Mouse (Mus musculus): ENCODE results near the gene Dapk3. TPM values are rescaled to one million over a fixed set of nuclear protein-coding genes. Genes with fewer than 3 reads are reported as not detected.
A peak's percentile ranks its signal among the peaks of the same experiment; 100 is the strongest.

Gene Dapk3
- polyA plus RNA-seq, 1 experiment from 2014 or later, result 42.4 TPM

- Histone ChIP-seq H3K27ac (replicated peaks) (peak overlapping the region; percentile 99), H3K9me3 (no peaks in the 10 kb centered on the region), H3K9ac (peak overlapping the region; percentile 97), H3K27me3 (replicated peaks) (peaks cover 44% of the 10 kb centered on the region), H3K36me3 (peaks cover 15% of the 10 kb centered on the region), H3K4me3 (peak overlapping the region; percentile 58), H3K4me2 (peak overlapping the region; percentile 75), H3K4me1 (peaks cover 69% of the 10 kb centered on the region)
- WGBS, result 34% methylated on average over 4 of the region's 4 CpGs
- ATAC-seq (ENCODE audit: extremely low read depth, insufficient number of reproducible peaks, low FRiP score, low TSS enrichment), result no peak
These were observed 12.5 kb downstream of the Dapk3 start for GRCm38 (mm10) chr10:81195300-81195699.

GRCm38 (mm10) chr10:81196470-81197065 lies 13.8 kb downstream of the Dapk3 start:
- Histone ChIP-seq H3K4me2 (peak overlapping the region; percentile 75), H3K27me3 (replicated peaks) (peaks cover 44% of the 10 kb centered on the region), H3K27ac (replicated peaks) (peak overlapping the region; percentile 99), H3K9ac (peak overlapping the region; percentile 97), H3K36me3 (0 out of 2 replicates have a peak, but pooled peaks cover 2% of the 10 kb centered on the region), H3K4me1 (peaks cover 69% of the 10 kb centered on the region), H3K9me3 (no peaks in the 10 kb centered on the region), H3K4me3 (peak overlapping the region; percentile 58)
- ATAC-seq (ENCODE audit: extremely low read depth, insufficient number of reproducible peaks, low FRiP score, low TSS enrichment), result no peak
- 45% methylated on average over 11 of the region's 11 CpGs for WGBS

GRCm38 (mm10) chr10:81197305-81197704 lies 14.5 kb downstream of the Dapk3 start:
- Histone ChIP-seq H3K9me3 (no peaks in the 10 kb centered on the region), H3K4me2 (peak overlapping the region; percentile 75), H3K27ac (replicated peaks) (peak overlapping the region; percentile 99), H3K4me1 (peaks cover 68% of the 10 kb centered on the region), H3K4me3 (peak overlapping the region; percentile 58), H3K36me3 (no peaks in the 10 kb centered on the region), H3K9ac (peak overlapping the region; percentile 97), H3K27me3 (replicated peaks) (peaks cover 44% of the 10 kb centered on the region)
- no peak for ATAC-seq (ENCODE audit: extremely low read depth, insufficient number of reproducible peaks, low FRiP score, low TSS enrichment)
- 20% methylated on average over 6 of the region's 6 CpGs for WGBS

GRCm38 (mm10) chr10:81198230-81198629 lies 15.4 kb downstream of the Dapk3 start:
- Histone ChIP-seq H3K27me3 (replicated peaks) (peaks cover 44% of the 10 kb centered on the region), H3K4me3 (no peak overlapping the region), H3K27ac (replicated peaks) (peak overlapping the region; percentile 96), H3K9me3 (no peaks in the 10 kb centered on the region), H3K9ac (peak overlapping the region; percentile 73), H3K4me1 (peaks cover 71% of the 10 kb centered on the region), H3K36me3 (no peaks in the 10 kb centered on the region), H3K4me2 (peak overlapping the region; percentile 75)
- ATAC-seq (ENCODE audit: extremely low read depth, insufficient number of reproducible peaks, low FRiP score, low TSS enrichment), result no peak
- WGBS, result 4% methylated on average over 9 of the region's 9 CpGs

GRCm38 (mm10) chr10:81198990-81199389 lies 16.2 kb downstream of the Dapk3 start:
- no peak for ATAC-seq (ENCODE audit: extremely low read depth, insufficient number of reproducible peaks, low FRiP score, low TSS enrichment)
- Histone ChIP-seq H3K9ac (peak overlapping the region; percentile 73), H3K9me3 (no peaks in the 10 kb centered on the region), H3K27me3 (replicated peaks) (peaks cover 41% of the 10 kb centered on the region), H3K4me3 (no peak overlapping the region), H3K4me2 (peak overlapping the region; percentile 15; the same call in 1 of the 2 replicates), H3K4me1 (peaks cover 73% of the 10 kb centered on the region), H3K27ac (replicated peaks) (peak overlapping the region; percentile 96), H3K36me3 (no peaks in the 10 kb centered on the region)
- WGBS, result 75% methylated on average over 6 of the region's 6 CpGs

GRCm38 (mm10) chr10:81200141-81200540 lies 17.3 kb downstream of the Dapk3 start:
- H3K27ac ChIP-seq (replicated peaks), result peak overlapping the region; percentile 96
- H3K36me3 ChIP-seq, result no peaks in the 10 kb centered on the region
- peak overlapping the region; percentile 73 for H3K9ac ChIP-seq
- H3K4me1 ChIP-seq, result peaks cover 74% of the 10 kb centered on the region
- peaks cover 29% of the 10 kb centered on the region for H3K27me3 ChIP-seq (replicated peaks)
- 72% methylated on average over 13 of the region's 13 CpGs for WGBS
- H3K4me3 ChIP-seq, result no peak overlapping the region
- H3K4me2 ChIP-seq, result peak overlapping the region; percentile 58; the same call in 1 of the 2 replicates
- no peaks in the 10 kb centered on the region for H3K9me3 ChIP-seq
- no peak for ATAC-seq (ENCODE audit: extremely low read depth, insufficient number of reproducible peaks, low FRiP score, low TSS enrichment)

- peak overlapping the region; percentile 73 for H3K9ac ChIP-seq
- H3K27ac ChIP-seq (replicated peaks), result peak overlapping the region; percentile 96
- no peaks in the 10 kb centered on the region for H3K9me3 ChIP-seq
- ATAC-seq (ENCODE audit: extremely low read depth, insufficient number of reproducible peaks, low FRiP score, low TSS enrichment), result no peak
- WGBS, result 62% methylated on average over 20 of the region's 20 CpGs
- H3K4me2 ChIP-seq, result peak overlapping the region; percentile 58
- H3K36me3 ChIP-seq, result no peaks in the 10 kb centered on the region
- peaks cover 74% of the 10 kb centered on the region for H3K4me1 ChIP-seq
- H3K4me3 ChIP-seq, result no peak overlapping the region
- peaks cover 23% of the 10 kb centered on the region for H3K27me3 ChIP-seq (replicated peaks)
These were observed 17.9 kb downstream of the Dapk3 start for GRCm38 (mm10) chr10:81200605-81201287.

- WGBS, result 38% methylated on average over 13 of the region's 13 CpGs
- Histone ChIP-seq H3K4me2 (peak within 1 kb of the TSS; percentile 58), H3K4me1 (peaks cover 67% of the 10 kb centered on the region), H3K27me3 (replicated peaks) (peaks cover 10% of the 10 kb centered on the region), H3K36me3 (no peaks in the 10 kb centered on the region), H3K27ac (replicated peaks) (peak within 1 kb of the TSS; percentile 96), H3K4me3 (peak within 1 kb of the TSS; percentile 13), H3K9me3 (no peaks in the 10 kb centered on the region), H3K9ac (peak within 1 kb of the TSS; percentile 73)
- ATAC-seq (ENCODE audit: extremely low read depth, insufficient number of reproducible peaks, low FRiP score, low TSS enrichment), result peak; percentile 16; the same call in 1 of the 2 replicates
These were observed 19.3 kb downstream of the Dapk3 start, which contains the start of gene Nmrk2 for GRCm38 (mm10) chr10:81201807-81202758. Nmrk2 (minus strand) TSS chr10:81202051.

GRCm38 (mm10) chr10:81202978-81203720 lies 20.3 kb downstream of the Dapk3 start:
- Histone ChIP-seq H3K27ac (replicated peaks) (peak overlapping the region; percentile 96), H3K4me3 (no peak overlapping the region), H3K4me1 (peaks cover 59% of the 10 kb centered on the region), H3K4me2 (peak overlapping the region; percentile 30; the same call in 1 of the 2 replicates), H3K9ac (peak overlapping the region; percentile 17; the same call in 1 of the 2 replicates), H3K36me3 (no peaks in the 10 kb centered on the region), H3K27me3 (replicated peaks) (0 out of 2 replicates have a peak, but pooled peaks cover 5% of the 10 kb centered on the region), H3K9me3 (no peaks in the 10 kb centered on the region)
- WGBS, result 55% methylated on average over 8 of the region's 8 CpGs
- no peak for ATAC-seq (ENCODE audit: extremely low read depth, insufficient number of reproducible peaks, low FRiP score, low TSS enrichment)

- Histone ChIP-seq H3K27ac (replicated peaks) (peak overlapping the region; percentile 96), H3K4me1 (peaks cover 51% of the 10 kb centered on the region)
- ATAC-seq (ENCODE audit: extremely low read depth, insufficient number of reproducible peaks, low FRiP score, low TSS enrichment), result no peak
These were observed 21.3 kb downstream of the Dapk3 start for GRCm38 (mm10) chr10:81204137-81204536.

More at GRCm38 (mm10) chr10:81204137-81204536, 21.3 kb downstream of the Dapk3 start:
- WGBS, result 61% methylated on average over 4 of the region's 4 CpGs
- Histone ChIP-seq H3K9ac (no peak overlapping the region), H3K36me3 (no peaks in the 10 kb centered on the region), H3K4me2 (no peak overlapping the region), H3K27me3 (replicated peaks) (no peaks in the 10 kb centered on the region), H3K9me3 (no peaks in the 10 kb centered on the region), H3K4me3 (no peak overlapping the region)
